Mouse (Mus musculus) liver, embryonic 14.5 days (tissue): ENCODE data around the gene Cspg4.
A peak's percentile ranks its signal among the peaks of the same experiment; 100 is the strongest.

Experiments
- CTCF ChIP-seq: IDR thresholded peaks from 2 replicates; pipeline ENCODE4 v1.5.1; 2016; ENCODE audit warnings: antibody characterized with exemption, low read depth, control low read depth
- EP300 ChIP-seq: IDR thresholded peaks from 2 replicates; pipeline ENCODE4 v1.6.1; 2016; ENCODE audit warnings: antibody characterized with exemption, low read depth

GRCm38 (mm10) chr9:56843679-56844188 is 21.1 kb upstream of the Cspg4 start:
- TF ChIP-seq CTCF (peak; percentile 84), EP300 (no peak)
